Mouse (Mus musculus): ENCODE measurements around the gene Sorbs1.

- no peak for TF ChIP-seq CTCF (IDR thresholded peaks at IDR 0.05; ENCODE audit: borderline replicate concordance, insufficient read depth, low read depth, low read length)
- TF ChIP-seq POLR2A (IDR thresholded peaks at IDR 0.05; ENCODE audit: borderline replicate concordance, insufficient read depth, low read length): no peak
Measured at GRCm38 (mm10) chr19:40299182-40299581, 214.4 kb downstream of the Sorbs1 start.

Measured in cerebellum, adult 2 months (tissue).